Mouse (Mus musculus): Measurements from ENCODE around the gene Scaf4.

DNA sequence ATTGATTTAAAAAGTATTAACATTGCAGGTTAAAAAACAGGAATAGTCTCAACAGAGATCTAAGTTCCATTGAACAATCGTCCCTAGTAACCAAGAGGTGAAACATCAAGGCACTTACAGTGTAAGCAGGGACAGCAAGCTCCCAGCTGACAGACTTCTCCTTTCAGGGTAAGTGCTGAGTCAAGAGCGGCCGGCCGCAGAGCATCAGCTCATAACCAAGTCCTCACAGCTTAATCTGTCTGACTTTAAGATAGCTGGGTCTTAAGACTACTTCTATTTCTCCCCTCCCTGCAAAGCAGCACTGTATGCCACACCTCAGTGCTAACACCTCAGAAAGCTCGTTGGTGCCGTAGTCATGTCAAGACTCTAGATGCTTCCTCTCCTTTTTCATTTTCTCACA, 5.2 kb downstream of the Scaf4 start:
- no peak for TF ChIP-seq POLR2A (IDR thresholded peaks at IDR 0.05; ENCODE audit: extremely low read depth, insufficient read depth, low read length)
- TF ChIP-seq CTCF (IDR thresholded peaks at IDR 0.05; ENCODE audit: extremely low read depth, insufficient read depth, low read length), result no peak

Measured in cortical plate, adult 2 months (tissue).